Mouse (Mus musculus) cerebellum, adult 8-10 months (tissue): ENCODE results near the gene Mrpl20.

Source experiments
- DNase-seq: peaks from one replicate; pipeline ENCODE4 v3.0.0; 2022

Mrpl20 gene

DNA sequence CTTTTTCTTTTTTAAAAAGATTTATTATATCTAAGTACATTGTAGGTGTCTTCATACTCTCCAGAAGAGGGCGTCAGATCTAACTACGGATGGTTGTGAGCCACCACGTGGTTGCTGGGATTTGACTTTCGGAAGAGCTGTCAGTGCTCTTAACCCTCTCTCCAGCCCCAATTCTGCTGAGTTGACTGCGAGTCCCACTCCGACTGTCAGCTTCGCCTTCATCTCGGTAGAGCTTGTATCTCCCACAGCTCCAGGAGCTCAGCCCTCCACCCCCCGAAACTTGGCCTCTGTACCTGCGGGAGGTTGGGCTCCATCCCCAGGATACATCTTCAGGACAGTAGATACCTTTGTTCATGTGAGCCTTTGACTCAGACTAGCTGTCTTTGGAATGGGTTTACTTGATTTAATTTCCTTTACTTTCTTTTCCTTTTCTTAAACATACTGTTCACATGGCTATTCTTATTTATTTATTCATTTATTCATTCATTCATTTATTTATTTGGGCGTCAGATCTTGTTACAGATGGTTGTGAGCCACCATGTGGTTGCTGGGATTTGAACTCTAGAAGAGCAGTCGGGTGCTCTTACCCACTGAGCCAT, at the start of gene Mrpl20:
TSS of gene Mrpl20 (plus strand) at position 138 of the 599 bp plus-strand sequence.
- no peak for DNase-seq

GRCm38 (mm10) chr4:155757011-155757410, 45.7 kb upstream of the Mrpl20 start:
- DNase-seq = no peak

GRCm38 (mm10) chr4:155759862-155760612, 42.6 kb upstream of the Mrpl20 start:
- DNase-seq = no peak

DNA sequence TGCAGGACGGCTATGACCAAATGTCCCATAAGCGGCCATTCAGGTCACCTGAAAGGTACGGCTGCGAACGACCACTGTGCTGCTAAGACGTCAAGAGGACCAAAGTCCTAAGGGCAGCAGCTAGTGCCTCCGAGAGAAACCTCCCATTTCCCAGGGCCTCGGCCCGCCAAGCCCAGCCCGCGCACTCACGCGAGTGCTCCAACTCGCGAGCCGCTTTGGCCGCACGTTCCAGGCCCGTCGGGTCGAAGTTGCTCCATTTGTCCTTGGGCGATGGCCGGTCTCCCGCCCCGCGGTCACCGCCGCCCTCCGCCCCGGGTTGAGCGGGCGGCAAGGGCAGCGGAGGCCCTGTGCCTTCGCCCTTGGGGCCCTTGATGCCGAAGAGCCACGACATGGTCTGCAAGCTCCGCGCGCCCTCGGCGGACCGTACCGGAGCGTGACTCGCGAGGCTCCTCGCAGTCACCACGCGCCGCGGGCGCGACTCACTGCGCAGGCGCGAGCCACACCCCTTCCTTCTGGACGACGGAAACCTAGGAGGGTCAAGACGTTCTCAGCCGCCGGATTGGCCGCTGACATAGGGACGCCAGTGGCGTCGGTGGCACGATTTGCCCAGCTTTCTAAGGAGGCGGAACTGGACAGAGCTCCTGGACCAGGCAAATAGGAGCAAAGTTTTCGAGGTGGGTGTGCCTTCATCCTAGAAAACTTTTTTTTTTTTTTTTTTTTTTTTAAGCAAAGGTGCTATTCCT, 41.9 kb upstream of the Mrpl20 start, which contains the start of gene Atad3a:
TSS of gene Atad3a (minus strand) at position 481 of the 743 bp plus-strand sequence.
- peak; percentile 97 for DNase-seq

DNA sequence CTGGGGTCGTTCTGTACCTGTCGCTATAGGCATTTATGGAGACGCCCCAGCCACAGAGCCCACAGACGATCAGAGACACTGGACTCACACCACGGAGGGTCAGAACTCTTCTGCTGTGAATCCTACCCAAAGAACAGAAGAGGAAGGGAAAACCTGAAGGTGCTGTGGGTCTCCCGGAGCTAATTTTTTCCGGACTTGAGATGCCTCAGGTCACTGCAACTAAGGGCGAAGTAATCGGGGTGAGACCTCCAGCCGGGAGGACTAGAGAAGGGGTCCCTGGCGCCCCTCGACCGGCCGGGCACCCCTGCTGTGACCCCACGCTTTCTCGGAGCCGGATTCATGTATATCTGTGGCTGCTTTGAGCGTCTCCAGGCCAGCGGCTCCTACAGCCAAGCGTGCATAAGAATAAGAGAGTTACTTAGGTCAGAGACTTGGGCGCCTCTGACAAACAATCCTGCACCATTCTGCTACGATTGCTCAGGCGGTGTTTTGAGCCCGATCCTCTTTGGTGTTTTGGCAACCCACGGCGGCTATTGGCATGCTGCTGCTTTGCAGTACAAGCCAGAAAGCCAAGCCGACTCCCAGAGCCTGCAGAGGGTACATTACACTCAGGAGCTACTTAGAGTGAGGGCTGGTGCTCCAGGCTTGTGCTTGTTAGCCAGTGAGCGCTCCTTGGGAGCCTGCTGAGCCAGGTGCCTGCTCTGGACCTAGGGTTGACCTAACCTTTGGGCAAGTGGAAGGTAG, 41.1 kb upstream of the Mrpl20 start:
- peak; percentile 33 for DNase-seq

DNA sequence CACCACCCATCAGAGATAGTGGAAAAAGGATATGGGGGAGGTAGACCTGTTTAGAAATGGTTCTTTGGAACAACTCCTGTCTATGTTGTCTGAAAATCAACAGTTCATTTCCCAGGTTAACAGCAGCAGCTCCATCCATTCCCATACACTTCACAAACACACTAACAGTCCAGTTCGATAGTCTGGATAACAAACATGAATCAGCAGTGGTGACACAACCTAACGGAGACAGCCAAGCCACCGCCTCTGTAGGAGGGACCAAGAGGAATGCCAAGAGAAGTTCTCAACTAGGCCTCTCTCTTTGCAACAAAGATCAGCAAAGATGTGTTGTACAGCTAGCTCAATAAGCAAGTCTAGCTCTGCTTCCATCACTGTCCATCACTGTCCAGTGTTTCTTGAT, 40.3 kb upstream of the Mrpl20 start:
- DNase-seq = no peak

- DNase-seq = no peak
These were observed 33.2 kb upstream of the Mrpl20 start for GRCm38 (mm10) chr4:155769496-155769879.

GRCm38 (mm10) chr4:155769880-155770512, 32.7 kb upstream of the Mrpl20 start:
- DNase-seq = peak; percentile 95

- DNase-seq = no peak
These were observed 32.1 kb upstream of the Mrpl20 start for GRCm38 (mm10) chr4:155770626-155771025.

DNA sequence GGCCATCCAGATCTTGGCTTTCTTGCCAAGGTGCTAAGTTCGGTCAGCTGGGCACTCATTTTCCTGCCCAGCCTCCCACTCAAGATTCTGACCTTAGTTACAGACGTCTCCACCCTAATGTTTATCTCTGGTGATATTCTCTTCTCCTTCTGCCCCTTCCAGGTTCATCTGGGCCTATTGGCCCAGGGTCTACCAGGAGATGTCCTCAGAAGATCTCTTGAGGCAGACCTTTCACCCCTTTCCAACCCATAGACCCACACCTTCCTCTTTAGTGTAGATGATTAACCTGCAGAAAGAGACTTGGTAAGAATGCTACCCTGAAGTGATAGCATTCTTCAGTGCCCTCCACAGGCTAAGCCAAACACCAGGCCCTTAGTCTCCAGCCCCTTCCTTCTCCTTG, 31.0 kb upstream of the Mrpl20 start:
- no peak for DNase-seq

DNA sequence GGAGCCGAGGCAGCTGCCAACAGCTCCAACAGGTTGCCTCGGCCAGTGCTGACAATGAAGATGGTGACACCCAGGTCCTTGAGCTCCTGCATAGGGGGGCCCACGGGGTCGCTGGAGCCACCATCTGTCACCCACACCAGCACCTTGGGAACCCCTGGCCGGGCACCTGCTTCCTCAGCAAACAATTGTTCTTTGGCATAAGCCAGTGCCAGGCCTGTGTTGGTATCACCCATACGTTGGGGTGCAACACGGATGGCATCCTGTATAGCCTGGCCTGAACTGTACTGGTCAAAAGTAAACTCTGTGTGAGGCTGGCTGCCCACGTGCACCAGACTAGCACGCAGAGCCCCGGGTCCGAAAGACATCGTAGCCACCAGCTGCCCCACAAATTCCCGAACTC, 29.9 kb upstream of the Mrpl20 start:
- no peak for DNase-seq

DNA sequence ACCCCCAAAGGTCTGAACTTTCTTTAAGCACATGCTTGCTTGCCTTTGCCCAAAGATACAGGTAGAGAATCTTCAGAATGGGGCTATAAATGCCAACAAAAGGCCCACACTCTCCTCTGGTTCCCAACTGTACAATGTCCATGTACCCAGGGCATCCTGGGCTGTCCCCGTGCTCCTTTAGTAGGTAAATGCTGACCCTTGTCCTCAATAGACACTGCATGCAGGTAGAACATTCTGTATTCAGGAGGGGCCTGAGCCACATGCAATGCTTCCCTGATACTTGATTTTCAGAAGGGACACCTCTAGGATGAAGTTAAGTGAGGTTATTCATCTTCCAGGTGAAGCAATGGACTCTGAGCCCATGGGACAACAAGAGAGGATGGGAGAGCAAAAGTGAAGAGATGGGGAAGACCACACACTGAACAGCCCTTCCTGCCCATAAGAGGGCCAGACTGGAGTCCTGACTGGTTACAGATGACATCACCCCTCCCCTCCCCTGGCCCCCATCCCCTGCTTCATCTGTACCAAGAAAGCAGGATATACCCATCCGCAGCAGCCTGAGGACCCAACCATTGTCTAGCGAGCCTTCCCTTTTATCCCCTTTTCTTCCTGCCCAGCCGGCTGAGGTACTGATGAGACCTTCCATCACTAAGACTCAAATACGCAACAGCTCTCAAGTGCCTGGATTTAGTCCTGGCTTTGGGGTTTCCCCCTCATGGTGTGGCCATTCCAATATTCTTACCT, 29.2 kb upstream of the Mrpl20 start:
- DNase-seq = peak; percentile 25

DNA sequence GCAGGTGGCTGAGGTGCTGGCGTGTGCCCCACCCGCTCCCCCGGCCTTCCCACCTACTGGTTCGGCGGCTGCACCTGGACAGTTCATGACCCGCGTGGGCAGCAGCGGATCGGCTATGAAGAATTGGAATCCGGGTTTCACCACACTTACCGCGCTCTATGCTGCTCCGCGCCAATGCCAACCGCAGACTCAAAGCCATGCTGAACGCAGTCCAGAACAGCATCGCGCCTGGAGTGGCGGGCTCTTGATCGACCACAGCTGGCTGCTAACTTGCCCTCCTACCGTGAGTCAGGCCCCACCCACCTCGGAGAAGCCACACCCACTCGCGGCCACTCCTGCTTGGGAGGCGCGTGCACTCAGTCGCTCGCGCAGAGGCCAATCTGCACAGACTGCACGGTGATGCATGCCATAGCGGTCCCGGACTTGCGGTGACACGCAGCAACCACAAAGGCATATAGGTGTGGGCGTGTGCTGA, 28.4 kb upstream of the Mrpl20 start, which contains the start of gene Vwa1:
TSS of gene Vwa1 (minus strand) at position 419 of the 475 bp plus-strand sequence.
- peak; percentile 88 for DNase-seq

DNA sequence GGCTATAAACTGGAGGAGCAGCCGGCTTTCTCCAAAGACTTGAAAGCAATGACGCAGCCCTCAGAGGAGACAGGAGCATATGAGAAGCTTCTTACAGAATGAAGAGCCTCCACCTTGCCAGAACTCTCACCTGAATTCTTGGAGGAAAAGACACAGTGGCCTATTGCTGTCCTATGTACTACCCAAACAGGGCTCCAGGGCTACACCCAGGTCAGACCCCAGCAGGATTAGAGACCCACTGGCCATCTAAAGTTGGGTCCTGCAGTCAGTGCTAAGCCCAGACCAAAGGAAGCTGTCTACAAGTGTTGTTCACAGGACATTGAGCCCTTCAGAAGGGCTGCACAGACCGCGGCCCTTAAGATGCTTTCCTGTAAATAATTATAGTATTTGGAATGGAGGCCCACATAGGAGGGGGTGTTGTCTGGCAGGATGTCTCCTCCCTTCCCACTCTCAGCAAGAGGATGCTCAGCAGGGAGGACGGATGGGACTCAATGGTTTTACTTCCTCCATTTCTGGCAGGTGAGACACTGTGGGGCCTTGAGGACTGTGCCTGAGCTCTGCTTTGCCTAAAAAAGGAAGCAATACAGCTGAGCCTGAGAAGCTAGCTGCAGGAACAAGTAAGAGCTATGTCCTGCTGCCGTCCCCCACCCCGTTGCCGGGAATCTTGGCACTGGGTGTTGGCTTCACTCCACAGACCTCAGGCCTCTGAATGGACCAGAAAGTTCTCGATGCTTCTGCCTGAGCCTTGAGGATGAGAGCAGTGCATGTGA, 27.5 kb upstream of the Mrpl20 start:
- DNase-seq = peak; percentile 56

- DNase-seq = peak; percentile 69
These were observed 26.8 kb upstream of the Mrpl20 start for GRCm38 (mm10) chr4:155775855-155776254.

GRCm38 (mm10) chr4:155776704-155777335, 25.9 kb upstream of the Mrpl20 start:
- DNase-seq = no peak

GRCm38 (mm10) chr4:155777816-155778215, 24.9 kb upstream of the Mrpl20 start:
- no peak for DNase-seq

- no peak for DNase-seq
These were observed 23.2 kb upstream of the Mrpl20 start for GRCm38 (mm10) chr4:155779498-155779897.

GRCm38 (mm10) chr4:155780895-155781294, 21.8 kb upstream of the Mrpl20 start:
- DNase-seq = no peak

GRCm38 (mm10) chr4:155783486-155784080, 19.1 kb upstream of the Mrpl20 start:
- peak; percentile 39 for DNase-seq
